Mouse (Mus musculus) intestine, embryonic 14.5 days (tissue): ENCODE results near the gene Atg10. TPM values are rescaled to one million over a fixed set of nuclear protein-coding genes. Genes with fewer than 3 reads are reported as not detected.

ENCODE experiments used
- ATAC-seq: fragments of 200-750 bp; cut with Nextera tagmentation; replicated peaks from 2 replicates; pipeline ENCODE4 v1.8.0; 2017; ENCODE audit warnings: low read depth, moderate number of reproducible peaks, moderate TSS enrichment, moderate library complexity; ENCODE audit not compliant: low FRiP score, low TSS enrichment
- DNase-seq: peaks from one replicate; pipeline ENCODE4 v3.0.0-alpha.2; 2018; ENCODE audit warnings: low spot score
- H3K27ac ChIP-seq: fragments of 300-500 bp; sonication (generic); 2 replicates; pipeline ENCODE4 v1.5.1; 2014; ENCODE audit warnings: low read depth, mild to moderate bottlenecking, control low read depth
- H3K27me3 ChIP-seq: fragments of 300-500 bp; sonication (generic); replicated peaks from 2 replicates; pipeline ENCODE4 v1.6.1; 2014; ENCODE audit warnings: low read length, control low read depth; ENCODE audit not compliant: control insufficient read depth, insufficient read depth
- H3K36me3 ChIP-seq: fragments of 300-500 bp; sonication (generic); 2 replicates; pipeline ENCODE4 v1.6.1; 2014; ENCODE audit warnings: low read length, control low read depth; ENCODE audit not compliant: control insufficient read depth, insufficient read depth
- H3K4me1 ChIP-seq: fragments of 300-500 bp; sonication (generic); replicated peaks from 2 replicates; pipeline ENCODE4 v1.6.1; 2014; ENCODE audit warnings: low read length, control low read depth, mixed read lengths; ENCODE audit not compliant: control insufficient read depth, insufficient read depth
- H3K4me2 ChIP-seq: fragments of 300-500 bp; sonication (generic); 2 replicates; pipeline ENCODE4 v1.6.1; 2014; ENCODE audit warnings: low read length
- H3K4me3 ChIP-seq: fragments of 300-500 bp; sonication (generic); 2 replicates; pipeline ENCODE4 v1.5.1; 2014; ENCODE audit warnings: low read depth, low read length, control low read depth, mixed read lengths
- H3K9ac ChIP-seq: fragments of 300-500 bp; sonication (generic); 2 replicates; pipeline ENCODE4 v1.6.1; 2014; ENCODE audit warnings: mild to moderate bottlenecking, low read length
- H3K9me3 ChIP-seq: fragments of 300-500 bp; sonication (generic); 2 replicates; pipeline ENCODE4 v1.6.1; 2016; ENCODE audit warnings: low read length, control low read depth; ENCODE audit not compliant: control insufficient read depth
- WGBS: fragments of 180-500 bp; shearing (Covaris S2); extraction: QIAGEN DNeasy Blood & Tissue Kit; methylation state at CpG from one replicate; pipeline ENCODE4 v1.1.7; 2014; 5-methylcytosine and 5-hydroxymethylcytosine counted together
- polyA plus RNA-seq: library from polyadenylated mRNA; unstranded; fragments of >200 nt; fragmentation: Nextera tagmentation; extraction: Ambion mirVana; gene quantifications from 2 replicates; pipeline ENCODE4 v1.2.1, GENCODE M21; 2014

Atg10 gene
- polyA plus RNA-seq, 1 experiment from 2014 or later, result 14.5 TPM

DNA sequence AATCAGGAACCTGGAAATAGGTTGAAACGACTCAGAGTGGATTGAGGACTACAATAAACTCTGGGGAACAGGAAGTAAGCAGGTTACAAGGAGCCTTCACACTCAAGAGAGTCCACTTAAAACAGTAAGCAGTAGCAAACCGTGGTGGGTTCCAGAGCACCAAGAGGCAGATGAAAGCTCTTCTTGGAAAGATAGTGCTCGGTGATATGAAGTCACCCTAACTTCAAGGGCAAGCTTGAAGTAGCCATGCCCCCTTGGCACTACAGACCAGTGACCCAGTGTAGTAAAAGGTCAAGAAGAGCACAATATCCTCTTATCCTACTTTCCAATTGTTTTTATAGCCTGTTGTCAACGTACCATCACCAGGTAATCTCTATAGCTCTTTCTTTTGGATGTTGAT lies 2.1 kb downstream of the Atg10 start:
- DNase-seq, result no peak
- 64% methylated on average over 4 of the region's 4 CpGs for WGBS

DNA sequence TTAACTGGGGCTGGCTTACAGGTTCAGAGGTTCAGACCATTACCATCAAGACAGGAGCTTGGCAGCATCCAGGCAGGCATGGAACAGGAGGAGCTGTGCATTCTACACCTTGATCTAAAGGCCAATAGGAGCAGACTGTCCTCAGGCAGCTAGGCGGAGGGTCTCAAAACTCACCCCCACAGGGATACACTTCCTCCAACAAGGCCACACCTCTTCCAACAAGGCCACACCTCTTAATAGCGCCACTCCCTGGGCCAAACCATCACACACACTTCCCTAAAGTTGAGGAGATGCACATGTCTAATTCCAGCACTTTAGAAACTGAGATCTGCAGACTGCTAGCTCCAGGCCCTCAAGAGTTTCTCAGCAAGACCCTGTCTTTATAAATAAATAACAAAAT lies 6.1 kb downstream of the Atg10 start:
- DNase-seq (no peak), ATAC-seq (no peak)

More for the DNA sequence above, 2.1 kb downstream of the Atg10 start:
- Histone ChIP-seq H3K4me1 (0 out of 2 replicates have a peak, but pooled peaks cover 10% of the 10 kb centered on the region), H3K4me2 (no peak overlapping the region), H3K27ac (no peak overlapping the region), H3K27me3 (no peaks in the 10 kb centered on the region), H3K9ac (no peak overlapping the region), H3K9me3 (no peaks in the 10 kb centered on the region), H3K36me3 (no peaks in the 10 kb centered on the region), H3K4me3 (no peak overlapping the region)
- ATAC-seq, result no peak

DNA sequence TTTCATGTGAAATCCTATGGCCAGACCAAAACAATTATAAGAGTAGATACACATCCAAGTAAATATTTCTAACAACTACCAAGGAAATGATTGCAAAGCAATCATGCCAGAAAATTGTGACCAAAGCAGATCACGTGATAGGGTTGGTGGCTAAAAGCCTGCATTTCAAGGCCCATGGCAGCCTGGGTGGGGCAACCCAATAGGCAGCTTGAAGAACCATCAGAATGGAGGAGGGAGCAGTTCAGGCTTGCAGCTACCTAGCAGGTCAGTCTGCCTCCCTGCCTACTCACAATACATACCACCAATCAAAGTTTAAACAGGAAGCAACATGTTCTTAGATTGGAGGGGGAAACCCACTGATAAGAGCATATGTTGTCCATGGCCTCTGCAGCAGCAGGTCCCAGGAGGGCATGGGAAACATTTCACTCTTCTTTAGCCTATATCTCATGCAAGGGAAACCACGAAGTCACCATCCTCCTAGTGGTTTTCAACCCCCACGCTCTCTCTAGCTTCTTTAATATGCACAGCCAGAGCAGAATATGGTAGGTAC lies 7.0 kb downstream of the Atg10 start:
- 80% methylated on average over 3 of the region's 3 CpGs for WGBS
- no peak overlapping the region for H3K27ac ChIP-seq
- no peak overlapping the region for H3K4me2 ChIP-seq
- no peak for DNase-seq
- H3K9ac ChIP-seq, result no peak overlapping the region
- no peak for ATAC-seq
- no peaks in the 10 kb centered on the region; the same call in 1 of the 2 replicates for H3K36me3 ChIP-seq
- no peaks in the 10 kb centered on the region for H3K9me3 ChIP-seq
- no peaks in the 10 kb centered on the region for H3K27me3 ChIP-seq
- no peaks in the 10 kb centered on the region for H3K4me1 ChIP-seq
- H3K4me3 ChIP-seq, result no peak overlapping the region

More for the DNA sequence above, 6.1 kb downstream of the Atg10 start:
- Histone ChIP-seq H3K27me3 (no peaks in the 10 kb centered on the region), H3K27ac (no peak overlapping the region), H3K4me2 (no peak overlapping the region), H3K9me3 (no peaks in the 10 kb centered on the region), H3K4me3 (no peak overlapping the region), H3K9ac (no peak overlapping the region), H3K36me3 (no peaks in the 10 kb centered on the region; the same call in 1 of the 2 replicates), H3K4me1 (no peaks in the 10 kb centered on the region)
- 89% methylated on average over 2 of the region's 2 CpGs for WGBS

DNA sequence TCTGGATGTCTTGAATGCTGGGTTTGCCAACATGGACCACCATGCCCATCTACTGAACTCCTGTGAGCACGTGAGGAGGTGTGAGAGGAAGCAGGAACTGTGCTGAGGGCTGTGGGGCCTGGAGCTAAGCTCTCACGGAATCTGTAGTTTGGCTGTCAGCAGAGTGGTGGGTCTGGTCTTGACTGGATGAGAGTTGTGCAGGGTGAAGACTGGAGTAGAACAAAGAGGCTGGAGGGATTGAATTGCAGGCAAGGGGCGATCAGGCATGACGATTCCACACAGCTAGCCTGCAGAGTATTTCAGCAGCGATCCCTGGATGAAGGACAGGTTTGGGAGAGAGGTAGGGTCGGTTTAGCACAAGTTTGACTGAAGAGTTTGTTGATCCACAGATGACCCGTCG lies 10.8 kb downstream of the Atg10 start:
- Histone ChIP-seq H3K9ac (no peak overlapping the region), H3K9me3 (no peaks in the 10 kb centered on the region), H3K4me3 (no peak overlapping the region), H3K27ac (no peak overlapping the region), H3K36me3 (no peaks in the 10 kb centered on the region; the same call in 1 of the 2 replicates), H3K4me1 (no peaks in the 10 kb centered on the region), H3K4me2 (no peak overlapping the region), H3K27me3 (no peaks in the 10 kb centered on the region)
- no peak for DNase-seq
- no peak for ATAC-seq
- 87% methylated on average over 8 of the region's 8 CpGs for WGBS

DNA sequence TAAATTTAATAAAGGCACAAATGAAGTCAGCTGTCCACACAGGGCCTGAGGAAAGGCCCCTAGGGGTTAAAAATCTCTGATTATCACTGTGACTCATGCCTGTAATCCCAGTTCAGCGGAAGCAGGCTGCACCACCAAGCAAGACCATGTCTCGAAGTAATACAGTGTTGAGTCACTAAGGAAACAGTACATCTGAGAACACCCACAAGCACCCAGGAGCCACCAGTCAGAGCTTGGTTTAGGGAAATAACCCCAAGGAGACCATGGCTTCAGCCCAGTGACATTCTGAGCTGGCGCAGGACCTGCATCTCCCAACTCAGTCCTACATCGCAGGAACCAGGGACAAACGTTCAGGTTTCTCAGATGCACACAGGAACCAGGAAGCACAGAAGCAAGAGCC lies 17.5 kb downstream of the Atg10 start:
- DNase-seq (no peak), ATAC-seq (no peak)
- Histone ChIP-seq H3K9me3 (no peaks in the 10 kb centered on the region), H3K27ac (no peak overlapping the region), H3K36me3 (no peaks in the 10 kb centered on the region), H3K9ac (no peak overlapping the region), H3K4me3 (no peak overlapping the region), H3K4me1 (no peaks in the 10 kb centered on the region), H3K27me3 (no peaks in the 10 kb centered on the region), H3K4me2 (no peak overlapping the region)
- 70% methylated on average over 5 of the region's 5 CpGs for WGBS

DNA sequence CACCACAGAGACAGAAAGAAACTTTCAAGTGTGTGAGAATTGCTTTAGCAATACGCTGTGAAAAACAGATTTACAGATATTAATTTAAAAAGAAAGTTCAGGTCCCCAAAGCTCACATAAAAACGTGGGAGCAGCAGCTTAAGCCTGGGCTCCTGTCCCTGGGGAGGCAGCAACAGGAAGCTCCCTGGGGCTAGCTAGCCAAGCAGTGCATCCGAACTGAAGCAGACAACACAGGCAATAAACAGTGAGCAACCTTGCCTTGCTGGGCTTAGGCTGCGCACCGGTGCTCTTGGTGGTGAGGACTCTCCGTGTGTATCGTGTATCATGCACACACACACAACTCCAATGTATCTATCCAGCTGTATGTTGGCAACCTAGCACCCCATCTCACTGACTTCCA lies 21.2 kb downstream of the Atg10 start:
- H3K36me3 ChIP-seq, result no peaks in the 10 kb centered on the region
- no peak overlapping the region for H3K4me2 ChIP-seq
- no peak overlapping the region for H3K27ac ChIP-seq
- no peak for ATAC-seq
- WGBS, result 78% methylated on average over 7 of the region's 7 CpGs
- no peak overlapping the region for H3K4me3 ChIP-seq
- no peaks in the 10 kb centered on the region for H3K27me3 ChIP-seq
- no peaks in the 10 kb centered on the region for H3K9me3 ChIP-seq
- H3K9ac ChIP-seq, result no peak overlapping the region
- no peaks in the 10 kb centered on the region for H3K4me1 ChIP-seq
- DNase-seq, result no peak

DNA sequence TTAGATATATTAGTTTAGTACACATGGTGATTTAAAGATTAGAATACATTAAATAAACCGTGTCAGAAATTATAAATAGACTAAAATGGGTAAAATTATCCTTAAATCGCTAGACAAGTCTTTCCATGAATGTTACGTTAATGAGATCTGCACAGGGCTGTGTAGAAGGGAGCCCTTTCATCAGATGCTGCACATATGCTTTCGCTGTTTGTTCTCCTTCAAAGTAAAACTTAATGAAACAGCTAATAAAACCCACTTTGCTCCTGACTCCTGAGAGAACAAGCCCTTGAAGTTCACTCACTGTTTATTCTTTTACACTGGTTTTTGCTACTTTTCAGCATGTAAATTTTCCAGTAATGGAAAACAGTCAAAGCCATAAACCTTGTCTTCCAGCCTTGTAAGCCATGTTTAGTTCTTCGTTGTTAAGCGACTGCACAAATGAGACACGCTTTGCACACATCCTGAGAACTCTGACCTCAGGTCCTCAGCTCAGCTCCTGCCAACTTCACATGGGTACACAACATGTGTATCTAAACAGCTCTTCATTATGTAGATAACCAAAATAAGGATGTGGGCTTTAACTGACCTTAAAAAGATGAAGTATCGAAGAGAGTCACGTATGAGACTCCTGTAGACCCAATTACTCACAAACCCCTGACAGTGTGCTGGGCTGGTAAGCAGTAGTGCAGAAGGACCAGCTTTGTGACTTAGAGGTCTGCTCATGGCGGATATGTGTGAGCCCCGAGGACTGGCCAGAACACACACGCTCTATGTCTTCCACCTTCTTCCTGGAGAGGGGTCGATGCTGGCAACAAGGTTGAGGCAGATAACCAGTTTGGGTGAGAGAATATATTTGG lies 36.2 kb downstream of the Atg10 start:
- no peaks in the 10 kb centered on the region for H3K9me3 ChIP-seq
- H3K4me1 ChIP-seq, result no peaks in the 10 kb centered on the region
- DNase-seq (no peak), ATAC-seq (no peak)
- 82% methylated on average over 13 of the region's 13 CpGs for WGBS
- H3K27ac ChIP-seq, result no peak overlapping the region
- no peaks in the 10 kb centered on the region for H3K36me3 ChIP-seq
- H3K4me3 ChIP-seq, result no peak overlapping the region
- no peak overlapping the region for H3K4me2 ChIP-seq
- H3K9ac ChIP-seq, result no peak overlapping the region
- H3K27me3 ChIP-seq, result no peaks in the 10 kb centered on the region

DNA sequence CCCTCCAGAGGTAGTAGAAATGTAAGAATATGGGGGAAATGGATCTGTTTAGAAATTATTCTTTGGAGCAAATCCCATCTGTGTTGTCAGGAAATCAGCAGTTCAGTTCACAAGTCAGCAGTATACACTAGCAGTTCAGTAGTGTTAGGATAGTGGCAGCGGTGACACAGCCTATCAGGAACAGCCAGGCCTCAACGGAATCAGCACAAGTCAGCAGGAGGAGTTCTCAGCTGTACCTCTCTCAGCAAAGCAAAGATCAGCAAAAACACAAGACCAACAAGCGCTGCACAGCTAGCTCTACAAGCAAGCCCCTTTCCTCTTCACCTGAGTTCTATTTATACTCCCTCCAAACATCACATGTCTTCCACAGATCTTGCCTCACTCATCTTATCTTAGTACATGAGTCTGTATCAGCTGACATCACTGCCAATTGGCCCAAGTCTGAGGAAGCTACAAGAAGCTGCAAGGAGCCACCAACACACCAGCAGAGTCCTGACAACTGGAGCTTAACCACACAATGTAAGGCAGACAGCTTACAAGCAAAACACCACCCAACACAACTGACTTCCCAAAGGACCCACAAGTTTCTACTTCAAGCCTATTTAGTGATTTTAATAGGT lies 38.4 kb downstream of the Atg10 start:
- 84% methylated on average over 3 of the region's 3 CpGs for WGBS
- no peak overlapping the region for H3K9ac ChIP-seq
- DNase-seq, result no peak
- no peaks in the 10 kb centered on the region for H3K27me3 ChIP-seq
- no peaks in the 10 kb centered on the region for H3K9me3 ChIP-seq
- H3K4me1 ChIP-seq, result no peaks in the 10 kb centered on the region
- no peak overlapping the region for H3K4me3 ChIP-seq
- H3K36me3 ChIP-seq, result no peaks in the 10 kb centered on the region
- H3K27ac ChIP-seq, result no peak overlapping the region
- H3K4me2 ChIP-seq, result no peak overlapping the region
- ATAC-seq, result no peak
